Mouse (Mus musculus) E14TG2a.4 (cell line): ENCODE measurements around the gene Tmem238l.

Source experiments
- CTCF ChIP-seq: conservative IDR thresholded peaks from 2 replicates; pipeline ENCODE4 v1.5.1; 2014; ENCODE audit warnings: low read length
- NANOG ChIP-seq: IDR thresholded peaks from 2 replicates; pipeline ENCODE4 v1.6.1; 2014; ENCODE audit warnings: borderline replicate concordance, low read length, mixed read lengths

DNA sequence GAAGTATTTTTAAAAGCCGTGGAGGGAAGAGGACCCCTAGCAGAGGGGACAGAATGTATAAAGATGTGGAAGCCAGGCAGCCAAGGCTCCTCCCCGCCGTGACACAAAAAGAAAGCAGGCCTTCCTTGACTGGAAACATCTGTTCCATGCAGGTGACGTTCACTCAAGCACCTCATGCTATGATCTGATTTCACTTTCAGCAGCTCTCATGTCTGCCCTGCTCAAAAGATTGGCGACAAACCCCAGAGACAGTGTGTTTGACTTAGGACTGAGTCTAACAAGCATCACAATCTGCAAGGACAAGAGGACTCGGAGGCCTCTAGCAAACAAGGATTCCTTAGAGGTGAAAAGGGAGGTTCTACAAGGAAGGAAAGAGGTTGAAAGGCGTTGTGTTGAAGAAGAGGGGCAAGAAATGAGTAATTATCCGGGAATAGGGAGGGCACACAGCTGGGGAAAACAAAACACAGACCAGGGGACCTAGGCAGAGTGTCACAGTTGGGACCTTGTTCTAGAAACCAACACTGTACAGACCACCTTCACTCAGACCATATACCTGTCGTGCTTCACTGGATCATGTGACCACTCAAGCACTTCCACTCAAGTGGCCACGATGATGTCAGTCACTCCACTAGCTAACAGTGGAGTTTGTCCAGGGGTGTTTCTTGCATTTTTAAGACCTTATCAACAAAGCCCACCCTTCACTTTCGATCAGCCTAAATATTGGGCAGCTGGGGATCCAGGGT, 27.2 kb downstream of the Tmem238l start:
- TF ChIP-seq CTCF (no peak), NANOG (no peak)
